Mouse (Mus musculus) lung, postnatal 0 days (tissue): ENCODE measurements around the gene Ajm1. TPM values are rescaled to one million over a fixed set of nuclear protein-coding genes. Genes with fewer than 3 reads are reported as not detected.

Experiments
- ATAC-seq: fragments of 200-750 bp; cut with Nextera tagmentation; 2 replicates; pipeline ENCODE4 v1.8.0; 2017; ENCODE audit warnings: moderate library complexity
- DNase-seq: peaks from one replicate; pipeline ENCODE4 v3.0.0-alpha.2; 2016; ENCODE audit warnings: low spot score
- H3K27ac ChIP-seq: fragments of 300-500 bp; sonication (generic); 2 replicates; pipeline ENCODE4 v1.5.1; 2014; ENCODE audit warnings: antibody characterized with exemption, mild to moderate bottlenecking, low read length, mixed read lengths
- H3K27me3 ChIP-seq: fragments of 300-500 bp; sonication (generic); replicated peaks from 2 replicates; pipeline ENCODE4 v1.6.1; 2014; ENCODE audit warnings: low read length, mixed read lengths; ENCODE audit not compliant: insufficient read depth
- H3K36me3 ChIP-seq: fragments of 300-500 bp; sonication (generic); 2 replicates; pipeline ENCODE4 v1.6.1; 2014; ENCODE audit warnings: low read length, mixed read lengths; ENCODE audit not compliant: insufficient read depth
- H3K4me1 ChIP-seq: fragments of 300-500 bp; sonication (generic); 2 replicates; pipeline ENCODE4 v1.6.1; 2014; ENCODE audit warnings: antibody characterized with exemption, low read depth, low read length, mixed read lengths; ENCODE audit not compliant: insufficient read depth
- H3K4me2 ChIP-seq: fragments of 300-500 bp; sonication (generic); replicated peaks from 2 replicates; pipeline ENCODE4 v1.6.1; 2014; ENCODE audit warnings: low read depth, mild to moderate bottlenecking, low read length, moderate library complexity, mixed read lengths
- H3K4me3 ChIP-seq: fragments of 300-500 bp; sonication (generic); 2 replicates; pipeline ENCODE4 v1.5.1; 2014; ENCODE audit warnings: low read depth, low read length
- H3K9ac ChIP-seq: fragments of 300-500 bp; sonication (generic); replicated peaks from 2 replicates; pipeline ENCODE4 v1.6.1; 2014; ENCODE audit warnings: low read depth, mild to moderate bottlenecking
- H3K9me3 ChIP-seq: fragments of 300-500 bp; sonication (generic); 2 replicates; pipeline ENCODE4 v1.6.1; 2016; ENCODE audit warnings: low read length, mixed read lengths
- CTCF ChIP-seq: IDR thresholded peaks from 2 replicates; pipeline ENCODE4 v1.5.1; 2016; ENCODE audit warnings: antibody characterized with exemption, mild to moderate bottlenecking
- EP300 ChIP-seq: IDR thresholded peaks from 2 replicates; pipeline ENCODE4 v1.6.1; 2016; ENCODE audit warnings: antibody characterized with exemption, mild to moderate bottlenecking, control low read depth
- WGBS: fragments of 180-500 bp; shearing (Covaris S2); extraction: QIAGEN DNeasy Blood & Tissue Kit; methylation state at CpG from one replicate; pipeline ENCODE4 v1.1.7; 2014; 5-methylcytosine and 5-hydroxymethylcytosine counted together
- polyA plus RNA-seq: library from polyadenylated mRNA; unstranded; fragments of >200 nt; fragmentation: Nextera tagmentation; extraction: Ambion mirVana; gene quantifications from 2 replicates; pipeline ENCODE4 v1.2.1, GENCODE M21; 2015

The Ajm1 gene
- polyA plus RNA-seq, 1 experiment from 2014 or later, result not detected

DNA sequence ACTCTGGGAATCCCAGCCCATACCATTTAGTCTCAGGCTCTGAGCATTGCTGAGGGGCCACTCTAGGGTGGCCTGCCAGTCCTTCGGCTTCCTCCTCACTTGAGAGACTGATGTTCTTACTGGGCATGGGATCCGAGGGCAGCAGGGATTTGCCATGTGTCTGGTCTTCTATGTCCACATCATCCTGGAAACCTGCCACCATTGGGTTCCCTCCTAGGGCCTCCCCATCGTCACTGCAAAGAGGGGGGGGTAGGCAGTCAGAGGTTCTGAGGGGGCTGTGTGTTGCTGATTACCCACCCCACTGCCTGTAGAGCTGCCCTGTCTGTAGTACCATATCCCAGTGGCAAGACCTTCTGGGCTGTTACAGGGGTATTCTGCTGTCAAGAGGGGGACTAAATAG lies 4.0 kb upstream of the Ajm1 start:
- DNase-seq (no peak), ATAC-seq (no peak)
- Histone ChIP-seq H3K4me1 (peaks cover 5% of the 10 kb centered on the region; the same call in 1 of the 2 replicates), H3K9ac (no peak overlapping the region), H3K27me3 (peaks cover 5% of the 10 kb centered on the region; the same call in 1 of the 2 replicates), H3K36me3 (0 out of 2 replicates have a peak, but pooled peaks cover 5% of the 10 kb centered on the region), H3K27ac (no peak overlapping the region), H3K4me3 (no peak overlapping the region), H3K4me2 (no peak overlapping the region), H3K9me3 (no peaks in the 10 kb centered on the region)
- TF ChIP-seq EP300 (no peak), CTCF (no peak)
- 84% methylated on average over 3 of the region's 3 CpGs for WGBS

DNA sequence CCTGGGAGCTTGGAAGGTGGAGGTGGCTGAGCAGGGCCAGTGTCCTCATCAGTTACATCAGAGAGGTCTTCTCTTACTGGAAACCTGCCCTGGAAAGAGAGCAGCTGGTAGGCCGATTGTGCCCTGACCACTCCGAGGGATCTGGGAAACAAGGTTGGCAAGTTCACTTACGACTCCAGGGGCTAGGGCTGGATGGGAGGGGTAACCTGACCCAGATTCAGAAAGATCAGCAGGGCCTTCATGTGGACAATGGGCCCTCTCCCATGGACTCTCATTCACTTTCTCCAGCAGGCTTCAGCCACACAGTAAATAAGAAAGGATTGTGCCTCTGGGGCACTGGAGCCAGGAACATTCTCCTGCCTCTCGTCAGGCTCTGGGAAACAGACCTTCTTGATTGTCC lies 3.3 kb upstream of the Ajm1 start:
- H3K4me2 ChIP-seq, result no peak overlapping the region
- no peak overlapping the region for H3K4me3 ChIP-seq
- H3K27me3 ChIP-seq, result peaks cover 13% of the 10 kb centered on the region
- no peak overlapping the region for H3K9ac ChIP-seq
- TF ChIP-seq EP300 (no peak), CTCF (no peak)
- ATAC-seq (no peak), DNase-seq (no peak)
- 79% methylated on average over 4 of the region's 4 CpGs for WGBS
- H3K27ac ChIP-seq, result no peak overlapping the region
- 0 out of 2 replicates have a peak, but pooled peaks cover 5% of the 10 kb centered on the region for H3K36me3 ChIP-seq
- no peaks in the 10 kb centered on the region for H3K9me3 ChIP-seq
- H3K4me1 ChIP-seq, result peaks cover 5% of the 10 kb centered on the region; the same call in 1 of the 2 replicates

DNA sequence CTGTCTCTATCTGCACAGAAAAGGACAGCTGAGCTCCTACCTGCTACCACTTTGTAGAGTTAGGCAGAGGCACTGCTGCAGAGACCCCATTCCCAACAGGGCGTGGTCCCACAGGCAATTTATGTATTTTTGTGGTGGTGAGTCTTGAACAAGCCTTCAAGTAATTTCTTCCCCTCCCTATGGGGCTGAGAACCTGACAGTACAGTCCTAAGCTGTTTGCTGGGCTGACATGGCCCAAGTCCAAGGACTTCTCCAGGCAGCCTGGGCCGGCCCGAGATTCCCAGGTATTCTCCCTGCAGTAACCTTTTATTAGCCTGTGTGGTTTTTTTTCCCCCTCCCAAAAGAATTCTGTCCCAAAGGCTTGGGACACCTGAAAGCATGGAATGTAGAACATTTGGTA lies 2.6 kb upstream of the Ajm1 start:
- Histone ChIP-seq H3K4me1 (peaks cover 11% of the 10 kb centered on the region; the same call in 1 of the 2 replicates), H3K36me3 (0 out of 2 replicates have a peak, but pooled peaks cover 5% of the 10 kb centered on the region), H3K27me3 (peaks cover 20% of the 10 kb centered on the region), H3K4me3 (no peak overlapping the region), H3K27ac (no peak overlapping the region), H3K9me3 (no peaks in the 10 kb centered on the region), H3K9ac (no peak overlapping the region), H3K4me2 (no peak overlapping the region)
- no peak for ATAC-seq
- 73% methylated on average over 3 of the region's 3 CpGs for WGBS
- TF ChIP-seq EP300, result no peak
- TF ChIP-seq CTCF, result no peak
- DNase-seq, result no peak

DNA sequence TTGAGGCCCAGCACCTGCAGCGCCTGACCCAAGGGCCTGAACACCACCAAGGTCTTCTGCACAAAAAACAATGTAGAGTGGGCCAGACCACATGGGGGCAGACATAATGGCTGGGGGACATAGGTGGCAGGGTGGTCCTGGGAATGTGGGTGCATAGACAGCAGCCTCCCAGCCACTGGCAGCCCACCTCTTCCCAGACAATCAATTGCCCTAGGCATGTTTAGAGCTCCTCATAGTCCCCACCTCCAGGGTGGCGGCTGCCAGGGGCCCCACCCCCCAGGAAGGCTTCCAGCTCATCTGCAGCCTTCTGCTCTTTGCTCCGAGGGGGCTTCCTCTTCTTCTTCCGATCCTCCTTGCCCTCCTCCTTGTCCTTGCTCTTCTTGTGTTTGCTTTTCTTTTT lies 2.0 kb upstream of the Ajm1 start:
- H3K9ac ChIP-seq, result no peak overlapping the region
- no peak overlapping the region for H3K4me3 ChIP-seq
- no peak for ATAC-seq
- no peaks in the 10 kb centered on the region for H3K9me3 ChIP-seq
- DNase-seq, result no peak
- H3K4me2 ChIP-seq, result no peak overlapping the region
- 0 out of 2 replicates have a peak, but pooled peaks cover 5% of the 10 kb centered on the region for H3K36me3 ChIP-seq
- peaks cover 26% of the 10 kb centered on the region for H3K27me3 ChIP-seq
- H3K27ac ChIP-seq, result no peak overlapping the region
- no peak for TF ChIP-seq CTCF
- TF ChIP-seq EP300, result no peak
- WGBS, result 54% methylated on average over 4 of the region's 4 CpGs
- peaks cover 14% of the 10 kb centered on the region for H3K4me1 ChIP-seq

DNA sequence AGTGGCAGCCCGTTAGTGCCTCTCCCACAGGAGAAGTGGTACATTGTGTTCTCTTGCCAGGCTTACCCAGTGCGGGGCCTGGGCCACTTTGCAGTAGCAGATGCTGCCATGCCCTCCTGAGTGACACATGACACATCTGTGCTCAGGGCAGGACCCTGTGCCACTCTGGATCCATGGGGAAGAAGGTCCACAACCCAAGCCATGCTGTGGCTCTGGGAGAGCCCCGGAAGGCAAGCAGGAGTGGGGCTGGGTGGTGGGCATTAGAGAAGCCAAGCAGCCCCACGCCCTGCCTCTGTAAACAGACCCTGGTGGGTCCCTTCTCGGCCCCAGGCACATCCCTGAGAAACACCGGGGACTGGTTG lies 1.5 kb upstream of the Ajm1 start:
- Histone ChIP-seq H3K27ac (no peak overlapping the region), H3K27me3 (peaks cover 30% of the 10 kb centered on the region), H3K9ac (no peak overlapping the region), H3K4me3 (no peak overlapping the region), H3K36me3 (0 out of 2 replicates have a peak, but pooled peaks cover 5% of the 10 kb centered on the region), H3K4me2 (no peak overlapping the region), H3K4me1 (peaks cover 16% of the 10 kb centered on the region), H3K9me3 (no peaks in the 10 kb centered on the region)
- TF ChIP-seq EP300 (no peak), CTCF (no peak)
- ATAC-seq (no peak), DNase-seq (no peak)
- WGBS, result 82% methylated on average over 6 of the region's 6 CpGs

DNA sequence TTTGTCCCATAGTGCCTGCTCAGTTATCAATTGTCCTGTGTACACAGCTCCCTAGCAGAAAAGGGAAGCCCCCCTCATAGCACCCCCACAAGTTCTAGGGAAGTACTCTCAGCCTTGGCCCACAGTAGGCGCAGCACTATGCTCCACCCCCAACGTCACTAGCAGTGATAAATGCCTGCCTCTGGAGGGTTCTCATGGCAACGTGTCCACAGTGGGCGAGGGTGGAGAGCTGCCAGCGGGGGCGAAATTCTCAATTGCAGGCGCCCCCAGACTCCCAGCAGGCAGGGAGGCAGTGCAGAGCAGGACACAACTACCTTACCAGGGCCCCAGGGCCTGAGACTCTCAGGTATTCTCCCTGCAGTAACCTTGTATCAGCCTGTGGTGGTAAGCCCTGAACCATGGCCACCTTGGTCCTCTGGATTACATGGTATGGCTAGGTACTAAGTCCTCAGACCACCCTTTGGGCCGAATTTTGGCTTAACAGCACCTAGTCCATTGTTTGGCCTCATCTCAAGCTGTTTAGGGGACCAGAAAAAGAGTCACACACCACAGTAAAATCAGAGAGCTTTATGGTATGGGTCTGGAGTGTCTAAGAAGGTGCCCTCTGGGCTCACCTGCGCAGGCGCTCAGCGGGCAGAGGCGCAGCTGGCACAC lies 1.0 kb upstream of the Ajm1 start:
- Histone ChIP-seq H3K27me3 (peaks cover 35% of the 10 kb centered on the region), H3K4me3 (no peak overlapping the region), H3K27ac (no peak overlapping the region), H3K4me1 (peaks cover 21% of the 10 kb centered on the region), H3K4me2 (no peak overlapping the region), H3K9ac (no peak overlapping the region), H3K9me3 (no peaks in the 10 kb centered on the region), H3K36me3 (0 out of 2 replicates have a peak, but pooled peaks cover 5% of the 10 kb centered on the region)
- no peak for DNase-seq
- TF ChIP-seq EP300, result no peak
- no peak for TF ChIP-seq CTCF
- 43% methylated on average over 12 of the region's 12 CpGs for WGBS
- peak; percentile 23; the same call in 1 of the 2 replicates for ATAC-seq
